Mouse (Mus musculus): Measurements from ENCODE around the gene Auts2. TPM values are rescaled to one million over a fixed set of nuclear protein-coding genes. Genes with fewer than 3 reads are reported as not detected.

Auts2 gene
- polyA plus RNA-seq, 1 experiment from 2014 or later: 1.6 TPM

- Histone ChIP-seq H3K4me3 (replicated peaks) (peak overlapping the region; percentile 56), H3K36me3 (replicated peaks) (no peaks in the 10 kb centered on the region), H3K4me2 (peak overlapping the region; percentile 67), H3K27me3 (peaks cover 63% of the 10 kb centered on the region), H3K27ac (replicated peaks) (no peak overlapping the region), H3K9me3 (replicated peaks) (no peaks in the 10 kb centered on the region), H3K9ac (no peak overlapping the region), H3K4me1 (replicated peaks) (0 out of 2 replicates have a peak, but pooled peaks cover 10% of the 10 kb centered on the region)
- ATAC-seq (ENCODE audit: insufficient read depth): no peak
- WGBS (ENCODE audit: insufficient replicate concordance): 14% methylated on average over 7 of the region's 7 CpGs
Observed at GRCm38 (mm10) chr5:132540841-132541311, 2.3 kb downstream of the Auts2 start.

DNA sequence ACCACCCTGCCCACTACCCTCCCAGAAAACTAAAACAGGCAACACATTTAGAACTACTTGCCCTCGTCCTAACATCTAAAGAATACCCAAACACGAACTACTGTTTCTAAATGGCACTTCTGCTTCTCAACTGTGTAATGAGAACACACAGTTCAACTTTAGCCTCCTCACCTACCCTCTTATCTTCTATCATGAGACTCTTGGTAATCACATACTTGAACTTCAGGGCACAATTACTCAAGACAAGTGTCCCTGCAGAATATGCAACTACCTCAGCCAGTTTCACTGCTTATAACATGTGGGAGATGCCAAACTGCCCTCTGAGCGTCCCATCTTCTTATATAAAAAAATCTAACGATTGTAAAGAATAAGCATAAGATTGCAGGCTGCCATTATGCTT lies 5.7 kb downstream of the Auts2 start:
- H3K36me3 ChIP-seq (replicated peaks): no peaks in the 10 kb centered on the region
- ATAC-seq (ENCODE audit: insufficient read depth): no peak

GRCm38 (mm10) chr5:132526395-132526794 lies 16.7 kb downstream of the Auts2 start:
- H3K9me3 ChIP-seq (replicated peaks): no peaks in the 10 kb centered on the region
- no peaks in the 10 kb centered on the region for H3K27me3 ChIP-seq
- H3K4me2 ChIP-seq: no peak overlapping the region
- H3K36me3 ChIP-seq (replicated peaks): no peaks in the 10 kb centered on the region
- no peak overlapping the region for H3K9ac ChIP-seq
- H3K27ac ChIP-seq (replicated peaks): no peak overlapping the region
- peaks cover 3% of the 10 kb centered on the region; the same call in 1 of the 2 replicates for H3K4me1 ChIP-seq (replicated peaks)
- H3K4me3 ChIP-seq (replicated peaks): no peak overlapping the region
- ATAC-seq (ENCODE audit: insufficient read depth): no peak
- WGBS (ENCODE audit: insufficient replicate concordance): 70% methylated on average over 3 of the region's 3 CpGs

More for the DNA sequence above, 5.7 kb downstream of the Auts2 start:
- H3K4me1 ChIP-seq (replicated peaks): 0 out of 2 replicates have a peak, but pooled peaks cover 3% of the 10 kb centered on the region
- no peak overlapping the region for H3K4me3 ChIP-seq (replicated peaks)
- no peak overlapping the region for H3K4me2 ChIP-seq
- H3K9me3 ChIP-seq (replicated peaks): no peaks in the 10 kb centered on the region
- WGBS (ENCODE audit: insufficient replicate concordance): 58% methylated on average over 4 of the region's 4 CpGs
- peaks cover 31% of the 10 kb centered on the region for H3K27me3 ChIP-seq
- H3K9ac ChIP-seq: no peak overlapping the region
- no peak overlapping the region for H3K27ac ChIP-seq (replicated peaks)

DNA sequence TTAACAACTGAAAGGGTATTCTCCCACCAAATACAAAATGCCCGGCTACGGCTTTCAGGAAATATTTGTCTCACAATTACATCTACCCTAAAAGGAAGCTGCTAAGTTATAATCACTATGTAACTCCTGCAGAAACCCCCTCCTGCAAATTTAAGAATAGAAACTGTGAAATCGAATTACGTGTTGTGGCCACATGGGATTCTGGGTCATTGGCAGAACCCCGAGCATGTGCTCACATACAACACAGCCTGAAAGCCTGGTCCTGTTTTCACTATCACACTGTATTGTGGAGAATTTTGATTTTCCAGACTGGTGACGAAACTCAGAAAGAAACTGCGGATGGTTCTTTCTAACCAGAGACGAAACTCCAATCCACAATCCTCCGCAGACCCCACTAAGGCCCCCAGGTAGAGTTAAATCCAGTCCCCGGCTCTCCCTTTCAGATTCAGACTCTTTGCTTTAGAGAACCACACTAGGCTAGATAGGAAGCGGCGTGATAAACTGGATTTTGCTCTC lies 21.7 kb downstream of the Auts2 start:
- WGBS (ENCODE audit: insufficient replicate concordance): 67% methylated on average over 12 of the region's 12 CpGs
- Histone ChIP-seq H3K4me3 (replicated peaks) (no peak overlapping the region), H3K4me2 (no peak overlapping the region), H3K27me3 (no peaks in the 10 kb centered on the region), H3K36me3 (replicated peaks) (no peaks in the 10 kb centered on the region), H3K9me3 (replicated peaks) (no peaks in the 10 kb centered on the region), H3K9ac (no peak overlapping the region), H3K4me1 (replicated peaks) (no peaks in the 10 kb centered on the region), H3K27ac (replicated peaks) (no peak overlapping the region)
- ATAC-seq (ENCODE audit: insufficient read depth): no peak

- no peak overlapping the region for H3K27ac ChIP-seq (replicated peaks)
- H3K27me3 ChIP-seq: no peaks in the 10 kb centered on the region
- whole genome bisulfite sequencing (ENCODE audit: insufficient replicate concordance): 61% methylated on average over 6 of the region's 6 CpGs
- no peaks in the 10 kb centered on the region for H3K4me1 ChIP-seq (replicated peaks)
- no peaks in the 10 kb centered on the region for H3K9me3 ChIP-seq (replicated peaks)
- no peak overlapping the region for H3K9ac ChIP-seq
- no peaks in the 10 kb centered on the region for H3K36me3 ChIP-seq (replicated peaks)
- no peak for ATAC-seq (ENCODE audit: insufficient read depth)
- H3K4me2 ChIP-seq: no peak overlapping the region
- no peak overlapping the region for H3K4me3 ChIP-seq (replicated peaks)
Observed at GRCm38 (mm10) chr5:132517879-132518278, 25.3 kb downstream of the Auts2 start.

DNA sequence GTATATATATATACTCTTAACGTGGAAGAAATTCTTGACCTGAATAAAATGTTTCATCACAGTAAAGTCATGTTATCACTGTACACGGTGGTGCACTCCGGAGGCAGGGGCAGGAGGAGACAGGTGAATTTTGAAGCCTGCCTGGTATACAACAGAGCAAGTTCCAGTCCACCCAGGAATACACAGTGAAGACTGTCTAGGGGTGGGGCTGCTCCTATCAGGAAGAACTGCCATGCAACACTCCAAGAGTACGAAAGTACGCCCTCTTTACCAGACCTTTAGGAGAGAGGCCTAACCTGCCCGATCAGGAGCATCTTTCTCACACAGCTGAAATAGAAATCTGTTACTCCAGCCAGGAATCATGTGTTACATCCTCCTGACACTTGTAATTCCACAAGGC lies 28.6 kb downstream of the Auts2 start:
- no peaks in the 10 kb centered on the region for H3K9me3 ChIP-seq (replicated peaks)
- no peaks in the 10 kb centered on the region for H3K36me3 ChIP-seq (replicated peaks)
- ATAC-seq (ENCODE audit: insufficient read depth): no peak
- no peak overlapping the region for H3K4me3 ChIP-seq (replicated peaks)
- H3K4me1 ChIP-seq (replicated peaks): no peaks in the 10 kb centered on the region
- H3K9ac ChIP-seq: no peak overlapping the region
- WGBS (ENCODE audit: insufficient replicate concordance): 59% methylated on average over 6 of the region's 6 CpGs
- H3K4me2 ChIP-seq: no peak overlapping the region
- no peak overlapping the region for H3K27ac ChIP-seq (replicated peaks)
- H3K27me3 ChIP-seq: no peaks in the 10 kb centered on the region

- Histone ChIP-seq H3K9me3 (replicated peaks) (no peaks in the 10 kb centered on the region), H3K9ac (no peak overlapping the region), H3K36me3 (replicated peaks) (no peaks in the 10 kb centered on the region), H3K4me3 (replicated peaks) (no peak overlapping the region), H3K4me1 (replicated peaks) (no peaks in the 10 kb centered on the region), H3K27ac (replicated peaks) (no peak overlapping the region), H3K4me2 (no peak overlapping the region), H3K27me3 (no peaks in the 10 kb centered on the region)
- ATAC-seq (ENCODE audit: insufficient read depth): no peak
- WGBS (ENCODE audit: insufficient replicate concordance): 55% methylated on average over 7 of the region's 7 CpGs
Observed at GRCm38 (mm10) chr5:132513206-132513605, 29.9 kb downstream of the Auts2 start.

DNA sequence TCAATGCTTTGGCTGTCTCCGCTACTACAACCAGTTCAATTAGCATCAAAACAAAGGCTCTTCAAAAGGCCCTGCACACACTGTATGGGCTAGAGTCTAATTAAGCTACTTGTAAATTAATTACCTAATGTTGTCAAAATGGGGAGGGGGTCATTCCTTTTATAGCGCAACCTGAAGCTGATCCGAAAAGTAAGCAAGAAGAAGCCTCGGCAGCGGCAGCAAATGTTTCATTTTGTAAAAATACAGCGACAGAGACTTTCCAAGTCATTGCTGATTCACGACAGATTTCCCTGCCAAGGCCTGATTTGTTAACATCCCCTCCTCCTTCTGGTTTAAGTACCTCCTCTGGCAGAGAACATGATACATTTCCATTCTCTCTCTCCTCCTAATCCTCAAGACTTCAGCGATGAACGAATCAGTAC lies 33.7 kb downstream of the Auts2 start:
- H3K4me2 ChIP-seq: no peak overlapping the region
- ATAC-seq (ENCODE audit: insufficient read depth): no peak
- 50% methylated on average over 9 of the region's 9 CpGs for WGBS (ENCODE audit: insufficient replicate concordance)

GRCm38 (mm10) chr5:132504893-132505292 lies 38.3 kb downstream of the Auts2 start:
- no peaks in the 10 kb centered on the region for H3K36me3 ChIP-seq (replicated peaks)
- no peak for ATAC-seq (ENCODE audit: insufficient read depth)
- WGBS (ENCODE audit: insufficient replicate concordance): 55% methylated on average over 1 of the region's 1 CpGs
- H3K27ac ChIP-seq (replicated peaks): no peak overlapping the region
- H3K9ac ChIP-seq: no peak overlapping the region
- no peaks in the 10 kb centered on the region for H3K9me3 ChIP-seq (replicated peaks)
- no peak overlapping the region for H3K4me3 ChIP-seq (replicated peaks)
- peaks cover 3% of the 10 kb centered on the region; the same call in 1 of the 2 replicates for H3K4me1 ChIP-seq (replicated peaks)
- no peaks in the 10 kb centered on the region for H3K27me3 ChIP-seq
- no peak overlapping the region for H3K4me2 ChIP-seq

More for the DNA sequence above, 33.7 kb downstream of the Auts2 start:
- Histone ChIP-seq H3K27ac (replicated peaks) (no peak overlapping the region), H3K9ac (no peak overlapping the region), H3K4me1 (replicated peaks) (no peaks in the 10 kb centered on the region), H3K27me3 (no peaks in the 10 kb centered on the region), H3K9me3 (replicated peaks) (no peaks in the 10 kb centered on the region), H3K36me3 (replicated peaks) (no peaks in the 10 kb centered on the region), H3K4me3 (replicated peaks) (no peak overlapping the region)

DNA sequence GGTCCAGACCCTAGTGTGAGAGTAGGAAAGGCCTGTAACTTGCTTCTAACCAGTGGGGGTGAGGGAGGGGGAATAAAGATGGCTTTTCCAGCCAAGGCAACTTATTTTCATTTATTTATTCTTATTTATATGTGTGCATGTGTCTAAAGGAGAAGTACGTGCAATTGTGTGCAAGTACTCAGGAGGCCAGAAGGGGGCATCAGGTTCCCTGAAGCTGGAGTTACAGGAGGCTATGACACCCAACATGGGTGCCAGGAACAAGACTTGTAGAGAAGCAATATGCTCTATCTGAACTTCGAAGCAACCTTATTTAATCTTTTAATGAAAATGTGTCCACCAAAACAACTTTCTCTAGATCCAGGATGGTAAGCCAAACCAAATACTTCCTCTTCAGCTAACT lies 39.7 kb downstream of the Auts2 start:
- no peak overlapping the region for H3K4me3 ChIP-seq (replicated peaks)
- H3K36me3 ChIP-seq (replicated peaks): no peaks in the 10 kb centered on the region
- H3K27ac ChIP-seq (replicated peaks): no peak overlapping the region
- peaks cover 3% of the 10 kb centered on the region; the same call in 1 of the 2 replicates for H3K4me1 ChIP-seq (replicated peaks)
- ATAC-seq (ENCODE audit: insufficient read depth): no peak
- H3K9ac ChIP-seq: no peak overlapping the region
- no peaks in the 10 kb centered on the region for H3K27me3 ChIP-seq
- H3K4me2 ChIP-seq: no peak overlapping the region
- 73% methylated on average over 2 of the region's 2 CpGs for WGBS (ENCODE audit: insufficient replicate concordance)
- no peaks in the 10 kb centered on the region for H3K9me3 ChIP-seq (replicated peaks)

- Histone ChIP-seq H3K4me1 (replicated peaks) (peaks cover 3% of the 10 kb centered on the region; the same call in 1 of the 2 replicates), H3K4me3 (replicated peaks) (no peak overlapping the region), H3K4me2 (no peak overlapping the region), H3K36me3 (replicated peaks) (no peaks in the 10 kb centered on the region), H3K9ac (no peak overlapping the region), H3K27ac (replicated peaks) (no peak overlapping the region), H3K27me3 (no peaks in the 10 kb centered on the region), H3K9me3 (replicated peaks) (no peaks in the 10 kb centered on the region)
- WGBS (ENCODE audit: insufficient replicate concordance): 32% methylated on average over 5 of the region's 5 CpGs
- ATAC-seq (ENCODE audit: insufficient read depth): no peak
Observed at GRCm38 (mm10) chr5:132502036-132502435, 41.1 kb downstream of the Auts2 start.

- Histone ChIP-seq H3K4me1 (replicated peaks) (peaks cover 3% of the 10 kb centered on the region; the same call in 1 of the 2 replicates), H3K36me3 (replicated peaks) (no peaks in the 10 kb centered on the region), H3K4me2 (no peak overlapping the region), H3K27ac (replicated peaks) (no peak overlapping the region), H3K4me3 (replicated peaks) (no peak overlapping the region), H3K9ac (no peak overlapping the region), H3K27me3 (no peaks in the 10 kb centered on the region), H3K9me3 (replicated peaks) (no peaks in the 10 kb centered on the region)
- no peak for ATAC-seq (ENCODE audit: insufficient read depth)
- WGBS (ENCODE audit: insufficient replicate concordance): 24% methylated on average over 3 of the region's 3 CpGs
Observed at GRCm38 (mm10) chr5:132500817-132501231, 42.3 kb downstream of the Auts2 start.

Data from liver, embryonic 15.5 days (tissue).